Mouse (Mus musculus) right cerebral cortex, postnatal 14 days (tissue): ENCODE results near the gene Polk.

Source experiments
- DNase-seq: peaks from one replicate; pipeline ENCODE4 v3.0.0; 2022

Gene Polk

DNA sequence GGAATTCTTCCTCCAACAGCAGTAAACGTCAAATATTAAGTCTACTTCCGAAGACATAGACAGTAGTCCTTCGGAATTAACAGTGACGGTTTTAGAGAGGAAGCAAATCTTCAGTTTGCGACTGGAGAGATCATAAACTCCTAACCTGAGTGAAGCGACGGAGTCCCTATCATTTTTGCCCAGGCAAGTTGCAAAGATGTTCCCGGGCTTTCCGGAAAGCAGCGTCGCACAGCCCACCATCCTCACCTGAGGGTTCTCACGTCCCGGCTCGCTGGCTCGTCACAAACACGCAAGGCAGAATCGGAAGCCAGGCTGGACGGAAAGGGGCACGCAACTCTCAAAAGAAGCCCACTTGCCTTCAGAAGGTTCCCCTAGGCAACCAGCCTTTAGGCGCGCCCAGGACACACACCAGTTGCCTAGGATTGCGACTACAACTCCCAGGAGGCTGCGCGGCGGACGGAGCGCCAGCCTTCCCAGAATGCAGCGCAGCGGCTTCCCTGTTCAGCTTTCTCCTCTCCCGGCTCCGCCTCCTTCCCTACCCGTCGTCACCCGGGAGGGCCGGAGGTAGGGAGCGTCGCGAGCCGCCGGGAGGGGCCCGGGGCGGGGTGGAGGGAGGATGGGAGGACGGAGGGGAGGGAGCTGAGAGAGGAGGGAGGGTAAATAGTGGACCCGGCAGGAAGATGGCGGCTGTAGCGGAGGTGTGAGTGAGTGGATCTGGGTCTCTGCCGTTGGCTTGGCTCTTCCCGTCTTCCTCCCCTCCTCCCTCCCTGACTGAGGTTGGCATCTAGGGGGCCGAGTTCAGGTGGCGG, at the start of gene Polk, which contains the start of gene Col4a3bp:
Polk (minus strand) TSS at position 499 of the 809 bp plus-strand sequence.
Col4a3bp (plus strand) TSS at position 538 of the 809 bp plus-strand sequence.
- DNase-seq, result peak; percentile 93

DNA sequence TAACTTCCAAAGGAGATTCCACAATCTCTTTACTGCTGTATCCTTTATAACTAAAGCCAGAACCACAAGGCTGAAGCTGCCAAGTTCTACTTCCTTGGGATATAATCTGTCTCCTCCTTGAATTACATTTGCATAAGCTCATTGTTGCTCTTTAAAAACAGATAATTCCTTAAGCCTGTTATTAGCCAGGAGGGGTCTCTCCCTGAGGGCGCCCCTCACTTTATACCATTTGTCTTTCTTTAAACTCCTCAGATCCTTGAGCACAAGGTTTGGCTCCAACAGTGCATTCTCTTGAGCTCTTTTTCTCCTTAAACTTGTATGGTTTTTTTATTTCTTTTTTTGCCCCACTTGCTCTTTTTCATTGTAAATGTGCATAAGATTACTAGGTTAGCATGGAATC, 46.3 kb upstream of the Polk start:
- no peak for DNase-seq

DNA sequence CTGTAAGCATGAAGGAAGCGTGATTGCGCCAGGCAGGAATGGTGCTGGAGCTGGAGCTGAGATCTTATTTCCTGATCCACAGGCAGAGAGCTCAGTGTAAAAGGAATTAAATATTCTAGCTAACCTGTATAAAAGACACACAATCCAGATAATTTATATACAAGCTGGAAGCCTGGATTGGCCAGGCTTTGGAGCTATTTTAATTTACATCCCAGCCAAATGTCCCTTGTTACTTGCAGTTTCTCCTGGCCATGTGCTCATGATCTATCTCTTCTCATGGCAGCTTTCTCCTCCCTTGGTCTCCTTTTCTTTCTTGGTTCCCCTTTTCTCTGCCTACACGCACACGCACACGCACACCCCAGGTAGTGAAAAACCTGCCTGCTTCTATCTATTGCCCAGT, 44.2 kb upstream of the Polk start:
- DNase-seq, result no peak

DNA sequence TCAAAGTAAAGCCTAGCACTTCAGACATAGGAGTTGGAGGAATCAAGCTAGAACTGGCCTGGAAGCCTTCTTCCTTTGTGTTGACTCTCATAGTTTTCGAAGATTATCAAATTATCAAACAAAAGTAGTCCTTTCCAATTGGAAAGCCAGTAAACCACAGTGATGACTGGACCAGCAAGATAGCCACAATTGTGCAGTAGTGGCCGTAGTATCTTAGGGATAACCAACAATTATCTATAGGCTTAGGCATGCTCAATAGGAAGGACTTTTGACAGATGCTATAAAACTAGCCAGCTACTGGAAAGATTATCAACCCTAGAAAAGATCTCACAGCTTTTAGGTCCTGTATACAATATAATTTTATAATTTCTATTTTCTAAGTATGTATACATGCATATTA, 41.8 kb upstream of the Polk start:
- DNase-seq, result no peak

DNA sequence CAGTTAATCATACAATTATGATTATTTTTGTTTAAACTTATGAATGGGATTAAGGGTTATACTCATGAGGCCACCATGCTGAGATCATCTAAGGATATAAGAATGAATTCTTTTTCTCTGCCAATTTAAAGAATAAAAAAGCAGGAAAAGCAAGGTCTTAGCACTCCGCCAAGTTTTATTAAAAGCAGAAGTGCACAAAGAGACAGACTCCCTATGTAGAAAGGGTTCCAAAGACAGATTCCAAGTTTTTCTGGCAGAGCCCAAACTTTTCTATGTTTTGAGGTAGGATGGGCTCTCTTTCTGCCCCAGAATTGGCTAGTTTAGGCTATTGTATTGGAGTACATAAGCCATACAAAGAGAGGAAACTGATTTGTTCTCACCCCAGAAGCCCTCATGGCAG, 37.6 kb upstream of the Polk start:
- DNase-seq, result no peak

DNA sequence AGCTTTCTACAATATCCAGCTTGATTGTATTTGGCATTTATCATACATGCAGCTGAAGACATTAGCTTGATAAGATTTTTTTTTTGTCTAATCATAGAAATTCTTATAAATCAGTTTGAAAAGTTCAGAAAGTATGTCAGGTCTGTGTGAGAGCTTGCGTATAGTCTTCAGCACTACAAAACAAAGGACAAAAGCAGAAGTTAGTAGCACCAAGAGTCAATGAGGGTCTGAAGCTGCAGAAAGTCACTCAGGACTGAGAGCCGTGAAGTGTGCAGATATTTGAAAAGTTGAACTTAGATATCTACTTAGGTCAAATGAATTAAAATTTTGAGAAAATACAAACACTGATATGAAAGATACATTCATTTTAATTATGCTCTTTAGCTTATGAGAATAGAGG, 36.7 kb upstream of the Polk start:
- DNase-seq, result no peak

DNA sequence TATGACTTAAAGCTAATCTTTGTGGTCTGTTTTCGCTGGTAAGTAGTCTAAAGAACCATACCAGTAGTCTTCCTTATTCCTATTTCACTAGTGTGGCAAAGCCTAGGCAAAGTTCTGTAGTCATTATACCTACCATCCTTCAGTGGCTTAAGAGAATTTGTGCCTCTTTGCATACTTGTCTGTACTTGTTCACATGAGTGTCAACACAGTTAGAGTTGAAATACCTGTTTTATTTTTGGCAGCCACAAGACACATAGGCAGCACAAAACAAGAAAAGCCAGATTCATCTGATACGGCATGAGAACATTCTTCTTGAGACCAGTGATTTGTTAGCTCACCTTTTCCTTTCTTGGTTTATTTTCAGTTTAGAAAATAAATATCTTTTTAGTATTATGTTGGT, 31.8 kb upstream of the Polk start:
- no peak for DNase-seq

DNA sequence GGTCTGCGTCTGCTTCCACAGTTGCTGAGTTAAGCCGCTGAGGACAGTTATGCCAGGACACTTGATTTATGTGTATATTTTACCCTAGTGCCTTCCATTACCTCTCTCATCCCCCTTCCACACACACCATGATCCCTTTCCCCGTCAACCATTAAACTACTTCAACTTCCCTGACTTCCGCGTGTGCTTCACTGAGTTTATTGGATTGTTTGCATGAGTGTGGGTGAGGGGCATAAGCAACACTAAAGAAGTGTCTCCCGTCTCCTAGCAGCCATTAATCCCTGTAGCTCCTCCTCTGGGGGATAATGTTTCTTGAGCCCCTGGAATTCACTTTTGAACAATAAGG, 28.6 kb upstream of the Polk start:
- DNase-seq, result no peak

DNA sequence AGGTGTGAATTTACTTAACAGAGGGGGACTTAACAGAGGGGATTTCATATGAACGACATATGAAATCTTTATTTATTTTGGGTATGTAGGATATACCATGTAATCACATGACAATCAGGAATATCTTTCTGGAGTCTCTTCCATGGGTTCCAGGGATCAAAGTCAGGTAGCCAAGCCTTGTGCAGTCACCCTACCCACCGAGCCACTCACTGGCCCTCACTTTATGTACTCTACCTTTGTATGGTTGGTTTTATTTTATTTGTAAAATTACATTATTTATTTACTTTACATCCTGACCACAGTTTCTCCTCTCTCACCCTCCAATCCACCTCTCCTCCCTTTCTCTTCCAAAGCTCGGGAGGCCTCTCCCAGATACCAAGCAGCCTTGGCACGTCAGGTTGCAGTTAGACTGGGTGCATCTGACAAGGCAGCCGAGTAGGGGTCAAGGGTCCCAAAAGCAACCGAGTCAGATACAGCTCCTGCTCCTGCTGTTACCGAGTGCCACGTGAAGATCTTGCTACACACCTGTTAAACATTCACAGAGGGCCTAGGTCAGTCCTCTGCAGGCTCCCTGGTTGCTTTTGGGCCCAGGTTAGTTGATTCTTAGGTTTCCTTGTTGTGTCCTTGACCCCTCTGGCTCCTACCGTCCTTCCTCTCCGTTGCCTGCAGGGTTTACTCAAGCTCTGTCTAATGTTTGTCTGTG, 28.1 kb upstream of the Polk start:
- DNase-seq, result no peak

DNA sequence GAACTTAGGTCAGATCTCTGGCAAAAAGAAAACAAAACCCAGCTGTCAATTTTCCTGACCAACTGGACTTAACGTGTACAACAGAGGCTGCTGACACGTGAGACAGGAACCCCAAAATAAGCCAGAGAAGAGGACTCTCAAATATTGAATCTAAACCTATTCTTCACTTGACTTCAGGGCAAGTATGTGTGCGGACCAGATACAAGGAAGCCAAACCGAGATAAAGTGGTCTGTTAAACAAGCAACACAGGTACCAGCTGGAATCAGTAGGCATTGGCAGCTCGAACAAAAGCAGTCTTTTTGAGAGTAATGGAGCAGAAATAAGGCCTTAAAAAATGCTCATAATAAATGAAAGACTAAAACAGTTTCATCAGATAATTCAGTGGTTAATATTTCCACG, 25.6 kb upstream of the Polk start:
- no peak for DNase-seq

DNA sequence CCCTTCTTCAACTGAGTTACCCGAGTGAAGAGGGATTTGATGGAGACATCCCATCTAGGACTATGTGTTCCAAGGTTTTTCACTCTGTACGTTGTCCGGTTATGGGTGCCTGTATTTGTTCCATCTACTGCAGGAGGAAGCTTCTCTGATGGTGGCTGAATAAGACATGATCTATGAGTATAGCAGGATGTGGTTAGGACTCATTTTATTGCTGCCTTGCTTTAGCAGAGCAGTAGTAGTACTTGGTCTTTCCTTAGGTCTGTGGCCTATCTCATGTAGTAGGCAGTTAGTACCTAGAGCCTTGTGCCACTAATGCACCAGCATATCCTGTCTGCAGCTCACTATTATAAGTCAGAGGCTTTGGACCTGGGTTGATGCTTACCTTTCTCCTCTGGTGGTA, 12.7 kb upstream of the Polk start:
- DNase-seq, result no peak

DNA sequence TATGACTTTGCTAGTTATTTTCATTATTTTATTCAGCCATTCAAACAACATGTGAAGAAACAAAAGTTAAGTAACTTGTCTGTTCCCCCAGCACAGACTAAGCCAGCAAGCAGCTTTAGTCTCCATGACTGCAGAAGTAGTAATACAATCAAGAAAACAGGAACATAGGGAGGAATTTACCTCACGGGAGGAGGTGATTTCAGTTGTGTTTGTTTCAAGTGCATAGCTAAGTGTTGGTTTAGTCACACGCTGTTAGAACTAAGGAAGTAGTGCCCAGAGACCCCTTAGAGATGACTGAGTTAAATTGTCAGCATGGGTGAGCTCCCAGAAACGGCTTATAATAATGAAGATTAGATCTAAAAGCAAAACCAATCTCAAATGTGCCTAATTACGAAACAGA, 5.6 kb upstream of the Polk start:
- DNase-seq, result no peak

DNA sequence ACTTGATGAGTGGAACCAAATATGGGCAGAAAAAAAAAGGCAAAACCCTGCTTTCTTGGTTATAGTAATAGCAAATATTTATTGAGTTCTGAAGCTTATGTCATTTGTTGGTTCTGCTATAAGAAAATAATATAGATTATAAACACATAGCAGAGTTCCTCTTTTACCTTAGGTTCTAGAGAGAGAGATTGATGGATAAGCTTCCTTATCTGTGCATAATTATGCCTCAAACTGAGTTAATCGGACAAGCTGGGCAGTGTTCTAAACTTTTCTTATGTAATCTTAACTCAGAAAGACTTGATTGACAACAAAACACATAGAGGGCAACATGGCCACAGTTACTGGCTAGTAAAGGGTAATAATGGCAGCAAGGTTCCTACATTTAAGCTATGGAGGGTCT, 4.9 kb upstream of the Polk start:
- no peak for DNase-seq

DNA sequence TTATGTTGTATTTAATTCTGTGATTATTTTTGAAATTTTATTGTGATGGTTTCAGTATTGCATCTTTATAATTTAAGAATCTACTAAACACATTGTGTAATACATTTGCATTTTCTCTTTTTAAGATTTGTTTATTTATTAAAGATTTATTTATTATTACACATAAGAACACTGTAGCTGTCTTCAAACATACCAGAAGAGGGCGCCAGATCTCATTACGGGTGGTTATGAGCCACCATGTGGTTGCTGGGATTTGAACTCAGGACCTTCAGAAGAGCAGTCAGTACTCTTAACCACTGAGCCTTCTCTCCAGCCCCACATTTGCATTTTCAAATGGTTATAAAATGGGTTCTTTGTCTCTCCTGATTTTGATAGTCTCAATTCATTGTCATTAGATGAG, 2.1 kb upstream of the Polk start:
- DNase-seq, result no peak

DNA sequence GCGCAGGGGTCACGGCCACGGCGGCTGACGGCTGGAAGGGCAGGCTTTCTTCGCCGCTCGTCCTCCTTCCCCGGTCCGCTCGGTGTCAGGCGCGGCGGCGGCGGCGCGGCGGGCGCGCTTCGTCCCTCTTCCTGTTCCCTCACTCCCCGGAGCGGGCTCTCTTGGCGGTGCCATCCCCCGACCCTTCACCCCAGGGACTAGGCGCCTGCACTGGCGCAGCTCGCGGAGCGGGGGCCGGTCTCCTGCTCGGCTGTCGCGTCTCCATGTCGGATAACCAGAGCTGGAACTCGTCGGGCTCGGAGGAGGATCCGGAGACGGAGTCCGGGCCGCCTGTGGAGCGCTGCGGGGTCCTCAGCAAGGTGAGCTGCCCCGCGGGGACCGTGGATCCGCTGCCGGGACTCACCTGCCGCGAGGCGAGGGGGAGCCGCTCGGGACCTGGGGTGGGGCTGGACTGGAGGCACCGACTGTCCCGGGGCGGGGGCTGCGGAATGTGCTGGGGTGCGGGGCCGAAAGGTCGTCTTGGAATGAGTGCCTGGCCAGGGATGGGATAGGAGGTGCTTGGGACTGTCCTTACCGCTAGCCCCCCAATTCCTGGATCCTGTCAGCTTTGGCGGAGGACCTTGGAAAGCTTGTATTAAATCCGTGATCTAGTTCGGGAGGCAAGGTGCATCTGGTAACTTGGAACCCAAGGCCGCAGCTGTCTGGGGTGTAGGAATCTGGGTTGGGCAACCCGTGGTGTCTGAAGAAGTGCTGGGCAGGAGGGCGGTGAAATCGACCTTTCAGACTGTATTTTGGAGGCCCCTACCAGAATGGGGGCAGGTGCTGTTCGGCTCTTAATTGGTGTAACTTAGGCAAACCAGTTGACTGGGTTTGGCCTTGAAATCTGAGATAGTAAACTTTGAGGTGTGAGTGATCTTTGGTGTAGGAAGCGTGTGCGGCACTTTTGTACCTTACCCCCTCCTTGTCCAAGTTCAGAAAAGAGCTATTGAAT, 817 bp upstream of the Polk start:
- DNase-seq, result peak; percentile 60

DNA sequence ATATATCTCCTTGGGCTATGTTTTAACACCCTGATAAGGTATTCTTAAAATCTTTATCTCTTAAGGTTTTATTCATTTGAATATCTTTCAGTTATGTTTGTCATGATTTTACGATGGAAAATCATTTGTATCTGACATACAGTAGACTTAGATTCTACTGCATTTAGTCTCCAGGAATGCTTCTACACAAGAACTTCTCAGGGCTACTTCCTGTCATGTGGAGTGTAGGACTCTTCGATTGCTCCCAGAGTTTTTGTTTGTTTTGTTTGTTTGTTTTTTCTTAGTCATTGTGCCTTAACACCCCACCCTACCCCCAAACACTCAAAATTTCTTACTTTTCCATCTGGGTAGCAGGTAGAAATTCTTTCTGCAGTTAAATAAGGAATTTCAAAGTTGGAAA, 998 bp downstream of the Polk start:
- no peak for DNase-seq

DNA sequence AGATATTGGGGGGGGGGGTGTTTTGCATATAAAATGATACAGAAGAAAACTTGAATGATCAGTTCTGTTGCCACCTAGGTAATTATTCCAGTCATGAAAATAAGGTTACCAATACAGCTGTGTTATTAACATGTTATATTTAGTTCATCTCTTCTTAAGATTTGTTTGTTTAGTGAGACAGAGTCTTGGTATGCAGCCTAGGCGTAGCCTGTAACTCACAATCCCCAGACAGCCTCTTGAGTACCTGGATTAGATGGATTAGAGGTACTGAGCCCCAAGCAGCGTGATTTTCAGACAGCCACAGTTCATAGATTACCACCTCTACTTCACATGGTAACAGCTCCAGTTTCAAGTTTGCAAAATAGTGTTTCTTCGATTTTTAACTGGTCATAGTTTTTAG, 4.3 kb downstream of the Polk start:
- no peak for DNase-seq

DNA sequence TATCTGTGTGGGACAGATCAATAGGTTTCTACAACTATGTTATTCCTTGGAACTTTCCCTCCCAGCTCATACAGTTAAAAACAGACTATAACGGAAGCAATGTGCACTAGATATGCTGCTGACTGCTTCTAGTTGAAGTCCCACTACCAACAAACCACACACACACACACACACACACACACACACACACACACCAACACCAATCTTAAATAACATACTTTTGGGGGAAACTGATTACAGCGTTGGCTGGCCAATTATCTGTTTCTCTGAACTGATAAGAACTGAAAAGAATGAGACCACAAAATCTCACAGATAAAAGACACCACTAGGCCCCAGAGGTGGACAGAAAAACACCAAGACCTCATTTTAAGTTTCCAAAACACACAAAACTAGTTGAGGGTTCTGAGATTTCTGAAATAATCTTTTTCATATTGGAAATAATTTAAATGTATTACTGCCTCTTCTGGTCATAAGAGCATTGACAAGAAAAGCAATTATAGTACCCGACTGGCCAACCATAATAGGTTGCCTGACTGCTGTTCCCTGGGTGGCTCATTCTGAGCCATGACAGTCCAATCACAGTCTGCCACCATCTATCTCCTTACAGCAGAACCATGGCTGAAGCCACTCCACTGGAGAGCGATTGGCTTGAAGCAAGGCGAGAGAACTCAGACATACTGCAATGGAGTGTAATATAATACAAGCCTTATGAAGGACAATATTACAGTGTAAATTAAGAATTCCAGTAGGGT, 5.4 kb downstream of the Polk start:
- DNase-seq, result no peak

DNA sequence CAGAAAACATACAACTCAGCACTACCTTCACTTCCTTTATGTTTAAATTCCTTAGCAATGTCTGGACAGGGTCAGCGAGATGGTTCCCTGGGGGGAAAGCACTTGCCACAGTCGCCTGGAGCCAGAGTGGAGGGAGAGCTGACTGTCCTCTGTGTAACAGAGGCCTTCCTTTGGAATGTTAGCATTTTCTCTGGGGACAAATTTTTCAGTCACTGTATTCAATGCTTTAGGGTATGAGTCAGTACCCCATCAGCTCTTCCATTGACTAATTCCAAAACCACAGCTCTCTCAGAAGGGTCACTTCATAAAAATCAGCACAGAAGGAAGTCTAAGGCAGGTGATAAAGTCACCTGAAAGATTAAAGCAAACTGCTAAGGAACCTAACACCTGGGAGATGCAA, 8.6 kb downstream of the Polk start:
- no peak for DNase-seq

DNA sequence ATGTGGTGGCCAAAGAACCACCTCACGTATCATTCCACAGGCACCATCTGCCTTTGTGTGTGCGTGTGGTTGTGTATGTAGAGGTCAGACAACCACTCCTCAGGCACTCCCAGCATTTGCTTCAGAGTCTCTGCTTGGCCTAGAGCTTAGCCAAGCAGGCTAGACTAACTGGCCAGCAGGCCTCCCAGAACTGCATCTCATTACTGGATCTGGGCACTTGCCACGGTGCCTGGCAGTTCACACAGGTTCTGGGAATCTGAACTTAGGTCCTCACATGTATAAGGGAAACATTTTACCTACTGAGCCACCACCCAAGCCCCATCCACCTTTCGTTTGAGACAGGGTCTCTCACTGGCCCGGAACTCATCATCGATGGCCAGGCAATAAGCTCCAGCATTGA, 10.2 kb downstream of the Polk start:
- no peak for DNase-seq

DNA sequence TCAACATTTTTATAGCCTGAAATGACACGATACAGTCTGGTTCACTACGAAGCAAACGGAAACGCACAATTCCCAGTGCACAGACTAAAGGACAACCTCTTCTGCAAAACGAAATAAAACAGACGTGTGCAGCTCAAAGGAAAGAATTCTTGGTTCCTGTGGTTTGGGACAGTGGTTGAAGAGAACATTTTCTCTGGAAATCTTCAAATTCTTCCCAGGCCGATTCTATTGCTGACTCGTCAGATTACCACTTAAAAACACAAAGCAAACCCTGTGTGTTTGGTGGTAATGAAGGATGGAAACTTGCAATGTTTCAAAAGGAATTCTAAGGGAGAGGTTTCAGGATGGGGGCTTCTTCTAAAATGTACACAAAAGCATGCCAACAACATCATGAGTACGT, 12.3 kb downstream of the Polk start:
- DNase-seq, result no peak

DNA sequence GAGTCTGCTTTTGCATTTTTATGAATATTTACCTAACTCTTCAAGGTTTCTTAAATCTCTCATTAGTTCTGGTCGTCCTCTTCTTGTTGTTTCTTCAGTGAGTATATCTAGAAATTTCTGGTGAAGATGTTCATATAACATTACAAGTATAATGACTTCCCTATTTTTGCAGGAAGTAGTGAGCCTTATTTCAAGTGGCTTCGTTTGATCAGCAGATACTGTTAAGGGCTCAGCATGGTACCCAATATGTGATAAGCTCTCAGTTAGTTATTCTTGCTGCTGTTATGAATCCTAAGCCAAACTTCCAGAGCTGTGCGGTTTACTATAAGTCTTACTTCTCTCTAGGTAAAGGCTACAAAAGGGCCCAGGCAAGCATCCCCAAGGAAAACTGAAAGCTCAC, 12.8 kb downstream of the Polk start:
- DNase-seq, result no peak

DNA sequence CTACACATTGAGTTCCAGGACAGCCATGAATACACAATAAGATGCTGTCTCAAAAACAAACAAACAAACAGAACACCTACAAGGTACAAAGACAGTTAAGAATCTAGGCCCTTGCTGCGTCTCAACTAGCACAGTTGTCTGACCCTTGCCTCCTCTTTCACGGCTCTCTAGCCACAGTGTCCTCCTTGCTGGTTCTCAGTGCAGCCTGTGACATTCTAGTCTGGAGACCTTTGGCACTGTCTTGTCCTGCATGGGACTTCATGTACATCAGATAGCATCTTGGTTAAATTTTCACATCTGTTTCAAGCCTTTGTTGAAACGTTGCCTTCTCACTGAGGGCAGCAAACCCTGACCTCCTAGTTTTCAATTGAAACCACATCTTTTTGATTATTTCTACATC, 13.6 kb downstream of the Polk start:
- DNase-seq, result no peak
